Mouse (Mus musculus): ENCODE results near the gene Kcnj16.

DNA sequence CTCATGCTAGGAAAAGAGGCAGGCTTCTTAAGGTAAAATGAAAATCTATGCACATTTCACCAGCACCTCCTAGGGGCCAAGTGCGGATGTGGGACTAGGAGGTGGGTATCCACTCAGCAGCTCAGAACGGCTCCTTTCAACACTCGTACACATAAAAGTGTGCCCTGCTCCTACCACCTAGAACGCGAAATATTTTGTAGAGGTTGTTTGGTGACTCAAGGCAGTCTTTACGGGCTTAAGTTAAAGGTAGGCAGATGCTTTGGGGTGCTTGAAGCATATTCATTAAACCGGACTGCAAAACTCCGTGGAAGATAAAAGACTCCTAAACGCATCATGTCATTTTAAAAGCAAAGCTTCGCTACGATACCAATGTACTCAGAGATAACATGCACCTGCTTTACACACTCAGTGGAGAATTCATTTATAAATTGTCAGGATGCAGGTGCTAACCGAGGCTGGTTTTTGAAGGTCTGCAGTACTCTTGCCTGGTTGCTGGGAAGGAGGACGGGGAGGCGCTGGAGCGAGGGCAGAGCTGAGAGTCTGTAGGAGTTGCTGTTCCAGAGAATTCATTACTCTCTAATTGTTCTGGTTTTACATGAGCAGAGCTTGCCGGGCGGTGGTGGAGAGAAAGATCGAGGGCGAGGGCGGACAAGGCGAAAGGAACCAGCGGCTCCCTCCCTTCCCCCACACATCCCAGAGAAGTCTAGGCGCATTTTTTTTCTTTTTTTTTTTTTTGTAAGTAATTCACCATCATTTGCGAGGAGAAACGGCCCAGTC lies 97.1 kb downstream of the Kcnj16 start:
- TF ChIP-seq EP300 (IDR thresholded peaks at IDR 0.05; ENCODE audit: insufficient read depth, low read depth, low read length) (no peak), POLR2A (IDR thresholded peaks at IDR 0.05; ENCODE audit: insufficient read depth, low read depth, low read length) (no peak), CTCF (IDR thresholded peaks at IDR 0.05) (peak; percentile 84)

All from heart, adult 2 months (tissue).